Mouse (Mus musculus) small intestine, adult 2 months (tissue): ENCODE data around the gene Ccdc6.

ENCODE experiments used
- CTCF ChIP-seq: fragments of 200-500 bp; IDR thresholded peaks from 2 replicates; pipeline ENCODE4 v1.5.1; 2012; ENCODE audit warnings: low read depth, mild to moderate bottlenecking, control low read depth, inconsistent platforms, low read length, moderate library complexity, mixed read lengths; ENCODE audit not compliant: insufficient replicate concordance, insufficient read length; ENCODE audit errors: extremely low read depth
- POLR2A ChIP-seq: fragments of 200-500 bp; IDR thresholded peaks from 2 replicates; pipeline ENCODE4 v1.6.1; 2012; ENCODE audit warnings: low read depth, mild to moderate bottlenecking, control low read depth, inconsistent platforms, low read length, moderate library complexity

GRCm38 (mm10) chr10:70199466-70200210, 102.7 kb downstream of the Ccdc6 start:
- TF ChIP-seq POLR2A: no peak
- TF ChIP-seq CTCF: no peak
